Mouse (Mus musculus) megakaryocyte progenitor cell, adult 5-6 weeks (primary cell): ENCODE data around the gene Kifap3. TPM values are rescaled to one million over a fixed set of nuclear protein-coding genes. Genes with fewer than 3 reads are reported as not detected.
"Not testable (repeated sequence)": the region's sequence is repeated elsewhere in the genome, so short reads cannot be mapped to it uniquely, and the experiment has no call there.

ENCODE experiments used
- ATAC-seq: replicated peaks from 2 replicates; pipeline ENCODE4 v1.8.0; 2016; ENCODE audit warnings: mild to moderate bottlenecking, moderate TSS enrichment, inconsistent platforms; ENCODE audit not compliant: poor library complexity
- total RNA-seq, 2 experiments: library from RNA; stranded (forward) in 1 of 2; stranded (reverse) in 1 of 2; fragments of 157-497, 149-512 nt in 1 of 2; fragments of 200-1000 nt in 1 of 2; gene quantifications; 2 replicates each; pipeline versions ENCODE4 v1.2.3 to v1.2.4; 2015 to 2017

Gene Kifap3
- total RNA-seq (2015) (11.1 and 11.8 TPM in 2 replicates), total RNA-seq (2017) (10.9 and 14.8 TPM in 2 replicates)

GRCm38 (mm10) chr1:163779336-163780115, at the start of gene Kifap3:
Gene Kifap3 (plus strand): TSS chr1:163779583.
- ATAC-seq, result peak; percentile 99

- not testable (repeated sequence) for ATAC-seq
These were observed 48.2 kb upstream of the Kifap3 start for GRCm38 (mm10) chr1:163731166-163731565.

DNA sequence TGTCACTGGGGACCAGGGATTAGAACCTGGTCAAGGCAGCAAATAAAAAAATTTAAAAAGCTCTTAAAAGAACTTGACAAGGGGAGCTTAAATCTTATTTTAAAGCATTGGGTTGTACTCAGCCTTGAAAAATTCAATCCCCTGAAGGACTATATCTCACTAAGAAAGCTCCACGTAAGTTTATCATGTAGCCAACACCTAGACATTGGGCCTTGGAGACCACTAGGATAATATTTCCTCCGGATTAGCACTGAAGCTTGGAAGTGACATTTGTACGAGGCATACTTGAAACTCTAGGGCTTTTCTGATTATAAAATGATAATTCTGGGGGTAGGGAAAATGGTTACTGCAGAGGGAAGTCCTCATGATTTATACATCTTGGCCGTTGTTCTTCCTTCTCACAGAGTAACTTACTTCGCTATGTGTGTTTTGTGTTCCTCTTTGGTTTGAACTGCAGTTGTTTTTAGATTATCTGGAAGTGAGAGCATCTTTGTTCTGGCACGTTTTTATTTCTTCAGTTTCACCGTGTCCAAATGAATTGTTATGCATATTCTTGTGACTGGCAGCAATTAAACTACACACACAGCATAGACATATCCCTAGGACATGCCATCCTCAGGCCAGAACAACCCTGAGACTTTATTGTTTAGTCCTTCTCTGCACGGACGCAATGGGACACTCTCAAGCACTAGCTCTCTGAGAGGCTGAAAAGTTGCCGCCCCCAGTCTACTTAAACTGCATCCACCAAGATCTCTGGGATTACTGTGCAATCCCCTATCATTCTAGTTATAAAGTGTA, 42.7 kb upstream of the Kifap3 start:
- no peak for ATAC-seq

- ATAC-seq, result no peak
These were observed 42.2 kb upstream of the Kifap3 start for GRCm38 (mm10) chr1:163737239-163737533.

DNA sequence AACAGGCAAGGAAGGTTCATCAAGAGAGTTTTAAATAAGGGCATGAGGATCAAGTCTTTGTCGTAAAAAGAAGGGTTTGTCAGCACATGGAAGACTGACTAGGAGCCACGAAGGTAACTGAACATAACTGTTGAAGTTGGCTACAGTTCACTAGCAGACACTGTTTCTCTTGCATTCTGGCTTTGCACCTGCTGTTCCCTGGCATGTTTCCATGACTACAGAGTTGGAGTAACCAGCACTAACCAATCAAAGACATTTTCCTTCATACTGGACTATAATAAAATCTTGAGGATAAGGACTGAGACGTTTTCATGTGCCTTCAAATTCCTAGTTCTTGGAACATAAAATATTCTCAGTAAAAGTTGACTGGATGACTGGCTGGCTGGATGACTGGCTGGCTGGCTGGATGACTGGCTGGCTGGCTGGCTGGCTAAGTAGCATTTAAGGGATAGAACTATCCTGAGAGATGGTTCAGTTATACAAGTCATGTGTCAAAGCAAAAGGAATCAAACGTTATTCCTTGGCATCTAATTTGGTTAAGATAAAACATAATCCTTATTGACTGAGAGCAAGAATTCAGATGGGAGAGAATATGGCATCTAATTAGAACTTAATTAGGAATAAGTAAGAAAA, 27.9 kb upstream of the Kifap3 start:
- no peak for ATAC-seq

- ATAC-seq, result peak; percentile 75
These were observed 21.7 kb upstream of the Kifap3 start for GRCm38 (mm10) chr1:163757462-163758207.

- not testable (repeated sequence) for ATAC-seq
These were observed 4.2 kb downstream of the Kifap3 start for GRCm38 (mm10) chr1:163783577-163783976.

- no peak for ATAC-seq
These were observed 42.0 kb downstream of the Kifap3 start for GRCm38 (mm10) chr1:163821365-163821764.

DNA sequence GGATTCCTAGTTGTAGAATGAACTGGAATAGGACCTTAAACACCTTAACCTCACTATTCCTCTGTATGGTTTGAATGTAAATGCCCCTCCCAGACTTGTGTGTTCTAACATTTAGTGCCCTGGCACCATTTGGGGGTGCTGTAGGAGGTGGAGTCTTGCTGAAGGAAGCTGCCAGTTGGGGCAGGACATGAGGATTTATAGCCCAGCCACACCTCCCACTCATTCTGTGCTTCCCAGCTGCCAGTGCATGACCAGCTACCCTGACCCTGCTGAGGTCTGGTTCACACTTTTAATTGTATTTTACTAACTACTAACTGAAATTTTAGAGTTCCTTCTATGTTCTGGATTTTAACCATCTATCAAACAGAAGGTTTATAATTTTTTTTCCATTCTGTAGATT, 50.1 kb downstream of the Kifap3 start:
- ATAC-seq, result no peak

DNA sequence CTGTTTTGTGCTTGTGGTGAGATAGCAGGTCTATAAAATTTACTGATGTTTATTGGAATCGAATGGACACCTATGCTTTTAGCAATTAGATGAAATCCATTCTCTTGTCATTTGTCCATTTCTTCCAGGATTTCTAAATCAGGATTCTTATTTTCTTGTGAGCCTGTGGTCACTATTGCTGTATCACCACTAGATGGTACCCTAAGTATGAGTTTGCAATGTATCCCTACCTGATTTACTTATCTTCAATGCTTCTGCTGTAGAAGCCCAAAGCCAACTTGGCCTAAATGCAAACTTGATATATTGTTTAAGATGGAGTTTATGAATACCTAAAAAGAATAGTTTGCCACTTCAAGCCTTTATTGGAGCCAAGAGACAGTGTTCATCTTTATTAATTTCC, 54.7 kb downstream of the Kifap3 start:
- ATAC-seq, result peak; percentile 68

DNA sequence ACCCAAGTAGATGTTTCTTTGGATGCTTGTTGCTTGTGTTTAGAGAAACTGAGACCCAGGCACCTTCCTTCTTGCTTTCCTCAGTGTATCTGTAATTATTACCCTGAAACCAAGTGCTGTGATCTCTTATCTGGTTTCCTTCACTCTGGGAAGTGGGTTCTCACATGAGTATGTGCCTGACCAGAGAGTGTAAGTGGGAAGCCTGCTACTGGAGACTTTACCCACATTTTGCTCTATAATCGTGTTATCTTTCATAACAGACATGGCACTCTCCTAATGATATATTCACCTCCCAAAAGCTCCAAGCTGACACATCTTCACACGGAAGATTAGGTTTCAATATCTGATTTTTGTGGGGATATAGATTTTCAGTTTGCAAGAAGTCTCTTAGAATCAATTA, 55.7 kb downstream of the Kifap3 start:
- ATAC-seq, result peak; percentile 76

GRCm38 (mm10) chr1:163838482-163838881, 59.1 kb downstream of the Kifap3 start:
- ATAC-seq, result not testable (repeated sequence)

GRCm38 (mm10) chr1:163840555-163840954, 61.2 kb downstream of the Kifap3 start:
- ATAC-seq, result 0 out of 2 replicates have a peak, but pooled peaks have one; percentile 23

DNA sequence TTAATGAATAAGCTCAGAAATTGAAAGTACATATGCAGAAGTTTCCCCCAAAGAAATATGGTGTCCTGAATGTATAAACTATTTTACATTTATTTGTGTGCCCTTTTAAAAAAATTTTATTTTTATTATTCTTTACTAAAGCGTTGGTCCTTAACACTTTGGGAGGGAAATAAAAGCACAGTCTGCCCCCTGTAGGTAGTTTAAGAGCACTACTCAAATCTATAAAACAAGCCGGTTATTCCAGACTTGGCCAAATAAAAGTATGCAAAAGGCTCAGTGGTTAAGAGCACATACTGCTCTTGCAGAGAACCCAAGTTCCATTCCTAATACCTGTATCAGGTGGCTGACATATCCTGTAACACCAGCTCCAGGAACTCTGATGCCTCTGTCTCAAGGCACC, 62.9 kb downstream of the Kifap3 start:
- ATAC-seq, result peak; percentile 72

GRCm38 (mm10) chr1:163843899-163844298, 64.5 kb downstream of the Kifap3 start:
- no peak for ATAC-seq

GRCm38 (mm10) chr1:163852884-163853560, 73.6 kb downstream of the Kifap3 start:
- no peak for ATAC-seq

DNA sequence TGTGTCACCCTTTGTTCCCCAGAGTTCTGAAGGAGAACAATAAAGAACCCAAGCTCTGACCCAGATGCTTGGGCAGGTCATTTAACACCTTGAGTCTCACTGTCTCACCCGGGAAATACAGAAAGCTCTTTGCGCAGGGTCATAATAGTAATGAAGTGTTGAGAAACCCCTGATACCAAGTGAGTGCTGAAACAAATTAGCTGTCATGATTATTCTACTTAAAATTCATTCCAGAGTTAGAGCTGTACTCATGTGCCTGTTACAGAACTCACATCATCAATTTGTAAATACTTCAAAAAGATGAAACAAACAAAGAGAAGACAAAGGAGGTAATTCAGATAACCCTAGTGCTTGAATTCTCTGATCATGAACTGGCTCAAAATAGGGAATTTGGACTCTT, 79.0 kb downstream of the Kifap3 start:
- no peak for ATAC-seq

DNA sequence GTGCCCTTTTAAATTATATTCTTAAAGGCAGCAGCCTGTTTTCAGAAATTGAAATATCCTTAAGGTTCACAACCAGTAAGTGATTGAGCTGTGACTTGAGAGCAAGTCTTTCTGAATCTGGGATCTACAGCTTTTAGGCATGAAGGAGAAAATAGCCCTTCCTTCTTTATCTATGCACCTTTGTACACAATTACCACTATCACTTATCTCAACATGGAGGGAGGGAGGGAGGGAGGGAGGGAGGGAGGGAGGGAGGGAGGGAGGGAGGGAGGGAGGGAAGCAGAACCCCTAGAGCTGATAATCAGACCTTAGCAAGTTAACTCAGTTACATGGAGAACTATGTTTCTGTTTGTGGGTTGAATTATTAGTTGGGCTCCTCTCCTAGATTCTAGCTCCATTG, 82.2 kb downstream of the Kifap3 start:
- no peak for ATAC-seq

DNA sequence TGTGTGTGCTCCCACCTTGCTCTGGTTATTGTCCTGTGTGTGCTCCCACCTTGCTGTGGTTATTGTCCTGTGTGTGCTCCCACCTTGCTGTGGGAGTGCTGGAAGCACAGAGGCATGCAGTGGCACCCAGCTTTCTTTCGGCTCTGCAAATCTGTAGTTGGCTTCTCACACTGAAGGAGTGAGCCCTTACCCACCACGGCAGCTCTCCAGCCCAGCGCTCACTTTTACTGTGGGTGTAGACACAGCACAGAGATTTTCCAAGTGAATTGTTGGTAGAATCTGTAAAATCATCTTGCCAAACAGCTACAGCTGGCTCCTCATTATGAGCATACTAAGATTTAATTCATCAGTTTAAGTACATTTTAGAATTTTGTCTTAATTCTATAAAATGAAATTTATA, 93.8 kb downstream of the Kifap3 start:
- no peak for ATAC-seq

DNA sequence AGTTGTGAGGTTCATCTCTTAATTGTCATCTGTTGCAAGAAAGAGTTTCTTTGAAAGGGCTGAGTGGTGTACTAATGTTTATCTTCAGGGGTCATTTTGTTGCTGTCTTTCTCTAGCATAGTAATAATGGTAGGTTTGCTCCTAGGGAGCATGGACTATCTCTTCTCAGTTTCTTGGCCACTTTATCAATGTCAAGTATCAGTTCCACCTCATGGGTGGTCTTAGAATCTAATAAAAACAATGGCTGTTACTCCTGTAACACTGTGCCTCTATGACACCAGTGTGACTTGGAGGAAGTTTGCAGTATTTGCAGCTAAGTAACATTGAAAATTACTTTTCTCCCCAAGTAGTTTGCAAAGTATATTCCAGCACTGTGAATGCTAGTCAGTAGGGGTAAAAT, 110.2 kb downstream of the Kifap3 start:
- ATAC-seq, result no peak
